Mouse (Mus musculus) forebrain, embryonic 10.5 days (tissue): Measurements from ENCODE around the gene Ubl7. TPM values are rescaled to one million over a fixed set of nuclear protein-coding genes. Genes with fewer than 3 reads are reported as not detected.

Source experiments
- DNase-seq: peaks from one replicate; pipeline ENCODE4 v3.0.0-alpha.2; 2017; ENCODE audit warnings: low spot score; ENCODE audit errors: extremely low spot score
- H3K27ac ChIP-seq: fragments of 300-500 bp; sonication (generic); 2 replicates; pipeline ENCODE4 v1.5.1; 2016; ENCODE audit warnings: mild to moderate bottlenecking
- H3K27me3 ChIP-seq: fragments of 300-500 bp; sonication (generic); 2 replicates; pipeline ENCODE4 v1.6.1; 2016; ENCODE audit warnings: mild to moderate bottlenecking; ENCODE audit not compliant: poor library complexity, severe bottlenecking
- H3K36me3 ChIP-seq: fragments of 300-500 bp; sonication (generic); replicated peaks from 2 replicates; pipeline ENCODE4 v1.6.1; 2016; ENCODE audit warnings: mild to moderate bottlenecking, moderate library complexity
- H3K4me1 ChIP-seq: fragments of 300-500 bp; sonication (generic); 2 replicates; pipeline ENCODE4 v1.6.1; 2016
- H3K4me3 ChIP-seq: fragments of 300-500 bp; sonication (generic); 2 replicates; pipeline ENCODE4 v1.5.1; 2016; ENCODE audit warnings: mild to moderate bottlenecking, moderate library complexity
- H3K9me3 ChIP-seq: fragments of 300-500 bp; sonication (generic); 2 replicates; pipeline ENCODE4 v1.6.1; 2016; ENCODE audit warnings: mild to moderate bottlenecking, moderate library complexity
- WGBS: fragments of 180-500 bp; shearing (Covaris S2); methylation state at CpG from one replicate; pipeline ENCODE4 v1.1.7; 2016; 5-methylcytosine and 5-hydroxymethylcytosine counted together
- polyA plus RNA-seq: library from polyadenylated mRNA; unstranded; fragments of >200 nt; fragmentation: Nextera tagmentation; extraction: Ambion mirVana; gene quantifications from 2 replicates; pipeline ENCODE4 v1.2.1, GENCODE M21; 2016

Ubl7 gene
- polyA plus RNA-seq, 1 experiment from 2014 or later: 109 TPM

- H3K9me3 ChIP-seq: no peaks in the 10 kb centered on the region
- WGBS: 88% methylated on average over 5 of the region's 5 CpGs
- H3K27ac ChIP-seq: no peak overlapping the region
- H3K36me3 ChIP-seq: peaks cover 42% of the 10 kb centered on the region
- H3K27me3 ChIP-seq: peaks cover 3% of the 10 kb centered on the region; the same call in 1 of the 2 replicates
- H3K4me3 ChIP-seq: no peak overlapping the region
- DNase-seq: no peak
- H3K4me1 ChIP-seq: no peaks in the 10 kb centered on the region
Measured at GRCm38 (mm10) chr9:57931166-57931767, 20.5 kb downstream of the Ubl7 start.

GRCm38 (mm10) chr9:57932253-57932652, 21.5 kb downstream of the Ubl7 start:
- Histone ChIP-seq H3K27me3 (peaks cover 13% of the 10 kb centered on the region), H3K4me3 (no peak overlapping the region), H3K9me3 (no peaks in the 10 kb centered on the region), H3K36me3 (peaks cover 34% of the 10 kb centered on the region), H3K27ac (no peak overlapping the region), H3K4me1 (no peaks in the 10 kb centered on the region)
- DNase-seq: no peak
- 81% methylated on average over 3 of the region's 3 CpGs for WGBS

GRCm38 (mm10) chr9:57932831-57933602, 22.2 kb downstream of the Ubl7 start:
- no peak for DNase-seq
- no peak overlapping the region for H3K27ac ChIP-seq
- H3K4me1 ChIP-seq: no peaks in the 10 kb centered on the region
- 84% methylated on average over 6 of the region's 6 CpGs for WGBS
- no peak overlapping the region for H3K4me3 ChIP-seq
- H3K27me3 ChIP-seq: peaks cover 21% of the 10 kb centered on the region
- H3K36me3 ChIP-seq: peaks cover 27% of the 10 kb centered on the region
- no peaks in the 10 kb centered on the region for H3K9me3 ChIP-seq

GRCm38 (mm10) chr9:57935683-57936437, 25.1 kb downstream of the Ubl7 start:
- H3K9me3 ChIP-seq: no peaks in the 10 kb centered on the region
- WGBS: 32% methylated on average over 6 of the region's 6 CpGs
- DNase-seq: peak; percentile 75
- peaks cover 49% of the 10 kb centered on the region for H3K27me3 ChIP-seq
- H3K27ac ChIP-seq: no peak overlapping the region
- H3K4me1 ChIP-seq: peaks cover 23% of the 10 kb centered on the region
- H3K4me3 ChIP-seq: no peak overlapping the region
- H3K36me3 ChIP-seq: no peaks in the 10 kb centered on the region

- 79% methylated on average over 4 of the region's 4 CpGs for WGBS
- peaks cover 62% of the 10 kb centered on the region for H3K27me3 ChIP-seq
- DNase-seq: no peak
Measured at GRCm38 (mm10) chr9:57937171-57937570, 26.4 kb downstream of the Ubl7 start.

GRCm38 (mm10) chr9:57937651-57938050, 26.9 kb downstream of the Ubl7 start:
- H3K27me3 ChIP-seq: peaks cover 67% of the 10 kb centered on the region
- no peaks in the 10 kb centered on the region for H3K9me3 ChIP-seq
- H3K27ac ChIP-seq: no peak overlapping the region
- H3K36me3 ChIP-seq: no peaks in the 10 kb centered on the region
- WGBS: 56% methylated on average over 6 of the region's 6 CpGs
- H3K4me1 ChIP-seq: peaks cover 35% of the 10 kb centered on the region
- no peak for DNase-seq
- no peak overlapping the region for H3K4me3 ChIP-seq

More at GRCm38 (mm10) chr9:57937171-57937570, 26.4 kb downstream of the Ubl7 start:
- H3K4me3 ChIP-seq: no peak overlapping the region
- H3K36me3 ChIP-seq: no peaks in the 10 kb centered on the region
- no peaks in the 10 kb centered on the region for H3K9me3 ChIP-seq
- H3K27ac ChIP-seq: no peak overlapping the region
- H3K4me1 ChIP-seq: peaks cover 34% of the 10 kb centered on the region

GRCm38 (mm10) chr9:57938225-57939055, 27.7 kb downstream of the Ubl7 start:
- Histone ChIP-seq H3K9me3 (no peaks in the 10 kb centered on the region), H3K4me3 (no peak overlapping the region), H3K27ac (no peak overlapping the region), H3K36me3 (no peaks in the 10 kb centered on the region), H3K27me3 (peaks cover 75% of the 10 kb centered on the region), H3K4me1 (peaks cover 41% of the 10 kb centered on the region)
- DNase-seq: no peak
- WGBS: 78% methylated on average over 5 of the region's 5 CpGs

- H3K4me1 ChIP-seq: peaks cover 41% of the 10 kb centered on the region
- WGBS: 2% methylated on average over 46 of the region's 60 CpGs
- no peaks in the 10 kb centered on the region for H3K9me3 ChIP-seq
- H3K4me3 ChIP-seq: peak within 1 kb of the TSS; percentile 82
- H3K27me3 ChIP-seq: peaks cover 86% of the 10 kb centered on the region
- peak within 1 kb of the TSS; percentile 85 for H3K27ac ChIP-seq
- H3K36me3 ChIP-seq: no peaks in the 10 kb centered on the region
- peak; percentile 80 for DNase-seq
Measured at GRCm38 (mm10) chr9:57939431-57940348, 28.9 kb downstream of the Ubl7 start, which contains the start of gene Sema7a. TSS of gene Sema7a (plus strand) at chr9:57940112.

GRCm38 (mm10) chr9:57940349-57940794, 29.6 kb downstream of the Ubl7 start:
- Histone ChIP-seq H3K27ac (peak overlapping the region; percentile 85), H3K4me3 (peak overlapping the region; percentile 82), H3K36me3 (no peaks in the 10 kb centered on the region), H3K9me3 (no peaks in the 10 kb centered on the region), H3K27me3 (peaks cover 92% of the 10 kb centered on the region), H3K4me1 (peaks cover 47% of the 10 kb centered on the region)
- WGBS: under 1% methylated on average over 44 of the region's 44 CpGs
- peak; percentile 59 for DNase-seq

- no peaks in the 10 kb centered on the region for H3K36me3 ChIP-seq
- peak; percentile 39 for DNase-seq
- no peaks in the 10 kb centered on the region for H3K9me3 ChIP-seq
- peak overlapping the region; percentile 82 for H3K4me3 ChIP-seq
- peak overlapping the region; percentile 85 for H3K27ac ChIP-seq
- H3K4me1 ChIP-seq: peaks cover 54% of the 10 kb centered on the region
- H3K27me3 ChIP-seq: peaks cover 98% of the 10 kb centered on the region
- WGBS: 10% methylated on average over 28 of the region's 28 CpGs
Measured at GRCm38 (mm10) chr9:57940861-57941638, 30.3 kb downstream of the Ubl7 start.

GRCm38 (mm10) chr9:57942039-57942438, 31.3 kb downstream of the Ubl7 start:
- Histone ChIP-seq H3K4me1 (peaks cover 63% of the 10 kb centered on the region), H3K9me3 (no peaks in the 10 kb centered on the region), H3K4me3 (no peak overlapping the region), H3K27me3 (peaks cover 98% of the 10 kb centered on the region), H3K36me3 (no peaks in the 10 kb centered on the region), H3K27ac (no peak overlapping the region)
- DNase-seq: no peak
- 75% methylated on average over 2 of the region's 2 CpGs for WGBS
